Comparison of ENCODE assay signal across 14 mouse cellular contexts in the genomic region with DNA sequence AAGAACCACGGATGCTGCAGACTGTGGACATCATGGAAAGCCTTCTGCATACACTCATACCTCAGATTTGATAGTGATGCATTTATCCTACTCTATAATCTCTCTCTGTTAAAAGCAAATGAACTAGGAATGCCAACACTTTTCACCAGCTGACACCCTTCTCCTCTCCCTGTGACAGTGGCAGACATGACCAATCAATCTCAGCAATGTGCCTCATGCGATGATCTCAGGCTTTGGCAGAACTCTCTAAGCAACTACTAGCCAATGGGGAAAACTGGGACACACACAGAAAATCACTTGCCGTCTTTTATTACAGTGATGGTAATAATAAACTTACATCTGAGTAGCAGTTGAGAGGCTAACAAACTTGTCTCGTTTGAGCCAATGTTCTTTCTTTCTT.
"Had no signal": no experiment of that assay in that cellular context is flagged by ENCODE, and none has a peak within 500 bp of the region (broad histone marks: within the 10 kb centered on the region; RNA-seq: fewer than 3 reads in every experiment).

No protein-coding gene starts in this region.

- H3K27me3 ChIP-seq: liver, embryonic 13.5 days; liver, embryonic 15.5 days; midbrain, embryonic 15.5 days; neural tube, embryonic 12.5 days; stomach, embryonic 15.5 days had no signal

- H3K36me3 ChIP-seq: liver, embryonic 13.5 days; liver, embryonic 15.5 days; midbrain, embryonic 13.5 days; midbrain, embryonic 15.5 days; neural tube, embryonic 12.5 days; stomach, embryonic 15.5 days had no signal

- ATAC-seq: liver, postnatal 0 days; midbrain, embryonic 13.5 days; midbrain, embryonic 15.5 days had no signal

- DNase-seq: liver, embryonic 13.5 days; liver, postnatal 0 days; lung, embryonic 14.5 days; right cerebral cortex, postnatal 14 days; thymus, adult 2 months; thymus, postnatal 36 days had no signal

- H3K9ac ChIP-seq: liver, embryonic 13.5 days; liver, embryonic 15.5 days; liver, postnatal 0 days; lung, embryonic 14.5 days; midbrain, embryonic 13.5 days; midbrain, embryonic 15.5 days; neural tube, embryonic 12.5 days; stomach, embryonic 15.5 days had no signal

- H3K27ac ChIP-seq: liver, embryonic 13.5 days; liver, embryonic 15.5 days; macrophage; midbrain, embryonic 13.5 days; midbrain, embryonic 15.5 days; neural tube, embryonic 12.5 days; stomach, embryonic 15.5 days had no signal

- H3K4me3 ChIP-seq: liver, embryonic 13.5 days; liver, embryonic 15.5 days; megakaryocyte, embryonic 14.5 days; midbrain, embryonic 13.5 days; midbrain, embryonic 15.5 days; neural tube, embryonic 12.5 days; stomach, embryonic 15.5 days had no signal

- H3K4me2 ChIP-seq: liver, embryonic 13.5 days; liver, embryonic 15.5 days; lung, embryonic 14.5 days; midbrain, embryonic 11.5 days; midbrain, embryonic 13.5 days; midbrain, embryonic 15.5 days; neural tube, embryonic 12.5 days; stomach, embryonic 15.5 days had no signal

- H3K4me1 ChIP-seq: liver, embryonic 13.5 days; liver, embryonic 15.5 days; megakaryocyte, embryonic 14.5 days; midbrain, embryonic 15.5 days; neural tube, embryonic 12.5 days had no signal

- H3K9me3 ChIP-seq: liver, embryonic 13.5 days; liver, embryonic 15.5 days; midbrain, embryonic 13.5 days; midbrain, embryonic 15.5 days; neural tube, embryonic 12.5 days; stomach, embryonic 15.5 days had no signal
